Mouse (Mus musculus): ENCODE measurements around the gene Hsdl2. TPM values are rescaled to one million over a fixed set of nuclear protein-coding genes. Genes with fewer than 3 reads are reported as not detected.

The Hsdl2 gene
- total RNA-seq, 2 experiments from 2014 or later = 220 to 227 TPM

DNA sequence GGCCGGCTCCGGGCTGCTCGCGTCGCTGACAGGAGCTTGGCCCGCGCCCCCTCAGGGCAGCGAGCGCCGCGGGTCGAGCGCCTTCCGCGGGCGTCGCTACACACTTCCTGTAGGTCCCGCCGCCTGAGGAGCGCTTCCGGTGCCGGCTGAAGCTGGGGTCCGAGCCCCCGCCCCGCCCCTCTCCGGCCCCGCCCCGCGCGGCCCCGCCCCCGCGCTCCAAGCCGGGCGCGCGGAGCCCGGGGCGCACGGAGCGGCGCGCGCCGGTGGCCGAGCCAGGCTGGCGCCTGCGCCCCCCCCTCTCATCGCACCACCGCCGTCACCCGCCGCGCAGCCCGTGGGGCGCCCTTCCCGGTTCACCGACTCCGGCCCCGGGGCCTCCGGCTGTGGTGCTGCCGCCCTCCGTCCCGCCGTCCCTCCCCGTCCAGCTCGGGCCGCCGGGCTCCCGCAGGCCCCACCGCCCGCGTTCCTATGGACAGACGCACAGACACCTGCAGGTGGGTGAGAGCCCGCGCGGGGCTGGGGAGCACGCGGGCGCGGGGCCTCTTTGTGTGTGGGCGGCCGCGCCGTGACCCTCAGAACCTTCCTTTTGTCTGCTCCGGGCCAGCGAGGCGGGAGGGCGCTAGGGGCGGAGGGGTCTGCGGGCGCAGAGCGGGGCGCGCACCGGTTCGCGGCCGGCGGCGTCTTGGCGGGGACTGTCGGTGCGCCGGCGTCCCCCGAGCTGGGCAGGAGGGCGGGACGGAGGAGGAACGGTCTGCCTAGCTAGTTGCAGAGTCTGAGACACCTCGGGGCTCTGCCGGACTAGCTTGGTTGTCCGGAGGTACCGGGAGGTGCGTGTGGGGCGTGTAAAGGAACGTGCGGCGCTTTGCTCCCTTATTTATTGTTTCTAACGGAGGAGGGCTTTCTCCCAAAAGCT is 44.9 kb downstream of the Hsdl2 start, which contains the start of gene E130308A19Rik:
E130308A19Rik (plus strand) TSS at position 214 of the 913 bp plus-strand sequence.
- peak; percentile 81 for DNase-seq

DNA sequence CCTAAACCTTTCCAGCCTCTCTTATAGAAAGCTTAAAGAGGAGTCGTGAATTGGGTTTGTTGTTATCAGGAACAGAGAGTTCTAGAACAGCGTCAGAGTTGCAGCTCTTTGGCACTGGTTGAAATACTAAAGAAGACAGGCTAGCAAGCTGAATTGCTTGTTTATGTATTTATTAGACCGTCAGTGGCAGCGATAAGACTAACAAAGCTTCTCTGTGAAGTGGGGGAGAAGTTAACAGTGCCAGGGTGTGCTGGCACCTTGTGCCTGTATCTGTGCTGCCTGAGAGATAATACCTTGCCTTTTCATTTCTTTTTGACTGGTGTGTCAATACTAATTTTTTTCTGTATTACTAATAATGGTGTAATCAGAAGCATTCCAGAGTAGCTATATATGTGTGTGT is 46.9 kb downstream of the Hsdl2 start:
- DNase-seq = no peak

DNA sequence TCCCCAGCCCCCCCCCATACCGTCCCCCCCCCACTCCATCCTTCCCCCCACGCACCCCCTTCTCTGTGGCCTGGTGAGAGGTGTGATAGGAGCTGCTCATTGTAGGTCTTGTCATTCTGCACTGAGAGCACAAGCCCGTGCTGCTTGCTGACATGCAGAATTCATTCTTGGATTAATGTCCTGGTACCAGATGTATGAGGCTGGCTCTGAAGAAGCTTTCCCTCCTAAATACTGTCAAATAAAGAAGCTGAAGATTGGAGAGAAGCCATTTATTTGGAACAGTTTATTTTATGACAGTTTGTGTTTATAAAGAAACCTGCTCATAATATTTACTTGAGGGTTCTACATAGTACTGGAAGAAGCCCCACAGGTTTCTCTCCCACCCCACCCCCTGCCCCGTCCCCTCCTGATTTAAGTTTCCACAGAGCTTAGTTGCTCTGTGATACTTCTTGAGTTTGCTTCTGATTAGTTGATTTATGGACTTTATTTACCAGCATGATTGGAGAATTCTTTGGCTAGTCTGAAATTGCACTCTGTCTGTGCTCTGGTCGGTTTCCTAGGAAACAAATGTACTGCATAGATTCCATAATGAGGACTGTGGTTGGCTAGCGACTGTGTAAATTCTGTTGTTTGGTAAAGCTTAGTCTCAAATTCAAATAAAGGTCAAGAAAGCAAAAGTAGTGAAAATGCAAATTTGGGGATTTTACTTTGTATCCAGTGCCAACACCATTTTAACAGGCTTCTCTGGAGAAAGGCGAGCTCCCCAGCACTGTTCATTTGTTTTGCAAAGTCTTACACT is 47.9 kb downstream of the Hsdl2 start:
- no peak for DNase-seq

DNA sequence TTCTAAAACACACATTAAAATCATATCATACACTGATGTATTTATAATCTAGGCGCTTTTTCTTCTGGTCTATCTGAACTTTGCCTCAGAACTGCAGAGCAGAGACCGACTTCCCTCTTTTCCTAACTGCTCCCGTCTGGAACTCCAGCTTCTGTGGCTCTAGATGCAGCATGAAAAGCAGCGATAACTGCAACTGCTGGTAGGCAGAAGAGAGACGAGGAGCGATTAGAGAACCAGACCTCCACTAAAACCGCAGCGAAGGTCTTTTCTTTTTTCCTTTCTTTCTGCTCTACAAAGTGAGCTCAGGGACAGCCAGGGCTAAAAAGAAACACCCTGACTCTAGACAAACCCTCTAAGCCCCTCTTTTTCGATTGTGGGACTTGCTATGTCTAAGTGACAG is 48.8 kb downstream of the Hsdl2 start:
- no peak for DNase-seq

DNA sequence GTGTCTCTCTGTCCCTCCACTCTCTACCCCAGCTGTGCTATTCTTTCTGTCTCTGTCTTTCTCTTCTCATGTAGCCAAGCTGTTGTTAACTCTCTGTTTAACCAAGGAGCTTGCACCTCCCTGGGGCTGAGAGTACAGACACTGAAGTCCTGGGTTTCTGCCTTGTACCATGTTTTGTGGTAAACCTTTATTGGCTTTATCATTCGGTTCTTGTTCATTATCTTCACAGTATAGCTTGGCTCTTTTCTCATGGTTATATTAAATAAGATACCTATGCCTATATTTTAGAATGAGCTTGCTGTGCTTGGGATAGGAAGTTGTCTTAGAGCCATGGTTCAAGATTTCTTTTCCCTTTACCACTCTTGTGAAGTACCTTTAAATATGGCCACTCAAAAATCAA is 53.2 kb downstream of the Hsdl2 start:
- no peak for DNase-seq

DNA sequence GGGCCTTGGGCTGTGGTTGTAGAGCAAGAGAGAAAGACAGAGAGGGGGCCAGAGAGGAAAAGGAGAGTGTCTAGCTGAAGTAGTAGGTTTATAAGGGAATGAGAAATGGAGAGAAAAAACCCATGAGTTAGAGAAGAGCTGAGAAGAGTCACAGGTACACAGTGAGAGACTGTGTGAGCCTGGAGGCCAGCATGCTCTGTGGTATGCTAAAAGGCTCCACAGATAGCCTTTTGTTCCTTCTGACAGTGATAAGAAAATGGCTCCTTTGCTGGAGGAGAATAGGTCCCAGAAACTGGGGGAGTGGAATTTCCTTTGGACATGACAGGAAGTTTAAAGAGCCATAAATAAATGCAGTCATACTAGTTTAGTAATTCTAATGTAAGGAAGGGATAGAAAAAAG is 57.8 kb downstream of the Hsdl2 start:
- no peak for DNase-seq

DNA sequence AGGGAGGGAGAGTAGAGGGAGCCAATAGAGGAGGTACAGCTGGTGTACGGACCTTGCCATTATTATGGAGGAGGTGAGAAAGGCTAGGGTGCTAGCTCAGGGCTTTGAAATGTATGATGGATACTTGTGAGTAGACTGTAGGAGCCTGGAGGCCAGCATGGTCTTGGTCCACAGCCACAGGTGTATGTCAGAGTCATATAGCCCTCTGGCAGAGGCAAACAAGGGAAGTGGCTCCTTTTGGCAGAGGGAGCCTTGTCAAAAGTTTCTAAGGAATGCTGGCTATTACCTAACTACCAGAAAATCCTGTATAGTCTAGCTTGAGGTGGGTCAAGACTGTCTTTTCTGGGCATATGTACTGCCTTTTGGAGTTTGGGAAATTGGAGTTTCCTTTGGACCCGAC is 59.4 kb downstream of the Hsdl2 start:
- no peak for DNase-seq

DNA sequence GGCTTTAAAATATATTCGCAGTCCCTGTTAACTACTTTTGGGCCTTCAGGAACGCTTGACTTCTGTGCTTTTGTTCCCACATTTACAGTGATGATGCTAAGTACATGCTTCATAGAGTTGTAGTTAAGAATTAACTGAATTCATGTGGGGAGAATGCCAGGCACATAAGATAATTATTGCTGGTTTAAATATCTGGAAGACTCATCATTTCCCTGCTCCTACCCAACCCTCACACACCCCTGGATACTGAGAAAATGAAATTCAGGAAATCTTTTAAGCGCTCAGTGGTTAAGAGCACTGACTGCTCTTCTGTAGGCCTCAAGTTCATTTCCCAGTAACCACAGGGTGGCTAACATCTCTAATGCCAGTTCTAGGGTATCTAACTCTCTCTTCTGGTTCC is 60.7 kb downstream of the Hsdl2 start:
- DNase-seq = no peak

DNA sequence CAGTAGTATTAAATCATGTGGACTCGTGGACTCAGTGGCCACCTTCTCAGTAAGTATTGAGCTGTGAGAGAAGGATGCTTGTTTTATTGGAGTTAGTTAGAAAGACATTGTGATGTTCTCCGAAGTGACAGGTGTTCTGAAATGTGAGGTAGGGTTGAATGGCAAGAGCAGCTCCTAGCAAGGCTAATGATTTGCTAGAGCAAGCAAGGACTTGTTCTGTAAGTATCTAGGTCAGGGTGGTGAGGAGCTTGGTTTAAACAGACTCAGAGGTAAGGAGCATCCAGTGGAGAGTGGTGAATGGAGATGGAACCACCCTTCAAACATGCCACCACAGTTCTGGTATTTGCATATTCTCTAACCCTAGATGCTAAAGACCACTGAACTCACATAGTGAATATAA is 61.3 kb downstream of the Hsdl2 start:
- DNase-seq = no peak

DNA sequence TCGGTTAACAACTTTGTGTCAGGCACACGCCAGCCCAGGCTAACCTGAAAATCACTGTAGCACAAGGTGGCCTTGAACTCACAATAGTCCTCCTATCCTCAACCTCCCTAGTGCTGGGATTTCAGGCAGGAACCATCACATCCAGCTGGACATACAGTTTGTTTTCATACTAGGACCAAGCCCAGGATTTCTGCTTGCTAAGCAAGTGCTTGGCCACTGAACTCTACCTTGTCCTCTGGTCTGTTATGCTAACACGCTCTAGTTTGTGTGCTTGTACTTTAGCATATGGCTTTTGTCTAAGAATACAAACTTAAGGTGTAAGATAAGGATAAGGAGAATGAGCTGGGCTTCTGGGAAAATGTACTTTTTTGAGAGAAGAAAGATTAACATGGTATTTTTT is 63.1 kb downstream of the Hsdl2 start:
- DNase-seq = no peak

DNA sequence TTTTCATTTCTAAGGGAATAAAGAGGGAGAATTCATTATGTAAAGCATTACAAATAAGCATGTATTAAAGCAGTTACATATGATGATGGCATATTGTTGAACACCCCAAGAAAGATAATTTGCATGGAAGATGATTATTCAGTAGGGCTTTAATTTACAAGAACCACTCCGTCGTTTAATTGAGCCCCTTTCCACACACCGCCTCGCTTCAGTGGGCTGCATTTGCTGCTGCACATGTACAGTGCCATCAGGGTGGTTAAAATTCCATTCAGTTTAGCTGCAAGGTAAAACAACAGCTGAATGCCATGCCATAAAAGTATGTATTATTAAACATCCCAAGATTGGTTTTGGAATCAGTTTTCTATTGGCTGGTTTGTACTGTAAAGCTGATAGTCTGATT is 63.6 kb downstream of the Hsdl2 start:
- DNase-seq = no peak

DNA sequence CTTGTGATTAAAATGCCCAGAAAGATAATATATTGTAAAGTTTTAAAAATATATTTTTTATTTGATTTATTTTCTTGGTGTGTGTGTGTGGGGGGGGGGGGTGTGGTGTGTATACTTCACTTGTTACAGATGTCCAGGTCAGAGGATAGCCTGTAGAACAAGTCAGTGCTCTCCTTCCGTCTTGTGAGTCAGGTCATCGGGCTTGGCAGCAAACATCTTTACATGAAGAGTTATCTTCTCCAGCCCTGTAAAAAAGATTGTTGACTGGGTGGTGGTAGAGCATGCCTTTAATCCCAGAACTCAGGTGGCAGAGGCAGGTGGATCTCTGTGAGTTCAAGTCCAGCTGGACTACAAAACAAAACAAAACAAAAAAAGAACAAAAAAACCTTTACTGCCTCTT is 64.2 kb downstream of the Hsdl2 start:
- no peak for DNase-seq

DNA sequence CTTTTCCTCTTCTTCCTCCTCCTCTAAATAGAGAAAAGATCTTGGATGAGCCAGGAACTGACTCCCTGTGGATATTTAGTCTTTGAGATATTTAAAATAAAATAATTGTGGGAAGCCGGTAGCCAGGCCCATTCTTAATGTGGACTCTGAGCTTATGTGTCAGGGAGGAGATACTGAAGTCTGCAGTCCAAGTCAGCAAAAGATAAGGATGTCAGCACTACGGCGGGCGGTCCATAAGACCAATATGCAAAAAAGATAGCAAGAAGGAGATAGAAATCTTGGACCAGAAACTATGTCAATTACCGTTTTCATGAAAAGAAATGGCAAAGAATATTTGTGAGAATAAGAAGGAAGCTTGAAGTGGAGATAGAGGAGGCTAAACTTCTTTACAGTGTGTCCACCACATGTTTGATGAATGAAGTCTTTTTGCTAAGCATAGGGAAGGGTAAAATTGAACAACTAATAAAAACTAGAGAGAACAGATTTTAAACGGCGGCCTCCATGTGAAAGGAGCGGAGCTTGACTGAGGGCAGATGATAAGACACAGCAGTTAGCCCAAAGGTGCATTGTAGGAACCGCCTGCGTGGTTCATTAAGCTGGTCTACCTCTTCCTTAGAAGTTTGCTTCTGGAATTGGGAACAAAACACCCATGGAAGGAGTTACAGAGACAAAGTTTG is 64.8 kb downstream of the Hsdl2 start:
- DNase-seq = no peak

DNA sequence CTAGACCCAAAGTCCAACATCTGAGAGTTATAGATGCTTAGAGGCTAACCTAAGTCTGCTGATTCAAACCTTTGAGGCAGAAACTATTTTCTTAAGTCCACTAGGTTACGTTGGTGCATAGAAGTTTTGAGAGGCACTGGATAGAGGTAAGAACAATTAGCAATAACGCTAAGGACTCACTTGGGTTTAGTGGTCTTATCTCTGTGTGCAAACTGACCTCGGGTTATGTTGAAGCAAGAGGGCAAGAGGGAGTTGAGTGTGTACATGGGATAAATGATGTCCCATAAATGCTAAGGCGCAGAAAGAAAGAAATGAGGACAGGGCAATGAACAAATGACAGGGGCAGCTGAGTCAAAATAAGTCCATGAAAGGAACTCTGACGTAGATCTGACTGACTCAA is 67.8 kb downstream of the Hsdl2 start:
- no peak for DNase-seq

DNA sequence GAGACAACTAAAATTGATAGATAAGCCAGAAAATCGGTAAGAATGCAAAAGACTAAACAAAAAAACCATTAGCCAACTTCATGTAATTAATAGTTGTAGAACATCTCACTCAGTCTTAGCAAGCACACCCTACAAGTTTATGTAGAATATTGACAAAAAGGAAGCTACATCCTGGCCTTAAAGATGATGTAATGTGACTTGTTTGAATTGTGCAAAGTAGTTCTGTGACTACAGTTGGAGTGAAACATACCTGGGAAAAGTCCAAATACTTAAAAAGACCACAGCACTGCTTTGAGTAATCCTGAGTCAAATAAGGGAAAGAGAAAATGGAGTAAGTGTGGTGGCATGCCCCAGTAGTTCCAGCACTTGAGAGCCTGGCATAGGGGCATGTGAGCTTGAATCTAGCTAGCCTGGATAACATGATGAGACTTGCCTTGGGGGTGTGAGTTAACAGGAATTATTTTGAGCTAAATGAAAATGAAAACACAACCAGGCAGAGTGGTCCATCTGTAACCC is 70.9 kb downstream of the Hsdl2 start:
- no peak for DNase-seq

DNA sequence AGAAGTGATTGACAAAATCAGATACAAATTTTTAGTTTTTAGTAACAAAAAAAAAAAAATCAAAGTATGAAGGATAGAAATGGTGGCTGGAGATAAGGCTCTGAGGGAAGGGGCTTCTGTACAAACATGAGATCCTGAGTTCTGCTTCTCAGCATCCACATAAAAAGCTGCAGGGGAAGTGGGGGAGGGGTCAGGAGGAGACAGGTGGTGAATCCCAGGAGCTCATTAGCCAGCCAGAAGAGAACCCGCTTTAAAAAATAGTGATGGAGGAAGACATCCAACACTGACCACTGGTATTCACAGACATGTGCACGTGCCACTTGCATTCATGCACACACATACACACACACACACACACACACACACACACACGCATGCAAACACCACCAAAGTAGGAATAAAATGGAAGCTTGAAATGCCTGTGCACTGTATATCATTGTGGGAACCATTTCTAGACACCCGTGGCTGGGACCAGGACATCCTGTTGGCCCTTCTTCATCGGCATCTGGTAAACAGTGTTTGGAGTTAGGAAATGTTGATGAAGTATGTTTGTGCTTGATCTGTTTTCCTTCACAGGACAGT is 74.8 kb downstream of the Hsdl2 start:
- DNase-seq = no peak

DNA sequence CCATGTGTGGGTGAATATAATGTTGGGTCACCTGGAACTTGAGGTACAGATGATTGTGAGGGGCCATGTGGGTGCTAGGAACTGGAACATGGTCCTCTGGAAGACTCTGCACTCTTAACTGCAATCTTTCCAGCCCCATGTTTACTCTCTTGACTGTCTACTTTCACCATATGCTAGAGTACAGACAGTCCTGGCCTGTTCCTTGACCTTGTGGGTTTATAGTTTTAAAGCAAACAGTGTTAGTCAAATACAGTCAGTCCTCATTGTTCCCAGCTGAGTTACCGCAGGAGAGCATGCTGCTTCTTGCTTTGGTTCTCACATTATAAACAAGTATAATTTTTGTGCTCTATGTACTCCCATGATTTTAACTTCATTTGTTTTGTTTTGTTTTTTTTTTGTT is 80.8 kb downstream of the Hsdl2 start:
- DNase-seq = no peak

DNA sequence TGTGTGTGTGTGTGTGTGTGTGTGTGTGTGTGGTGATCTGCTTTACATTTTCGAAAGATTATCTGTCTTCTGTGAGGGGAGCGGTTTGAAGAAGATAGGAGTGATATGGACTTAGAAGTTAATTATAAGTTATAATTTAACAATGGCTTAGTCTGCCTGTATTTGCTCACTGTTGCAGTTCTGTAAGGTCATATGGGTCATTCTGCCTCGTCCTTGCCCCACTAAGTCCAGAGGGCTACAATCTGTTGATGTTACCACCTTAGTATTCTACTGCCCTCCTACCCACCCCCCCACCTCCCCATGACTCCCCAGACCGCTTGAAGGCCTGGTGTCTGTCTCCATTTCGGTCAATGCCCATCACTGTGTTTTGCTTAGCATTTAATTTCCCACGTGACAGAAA is 82.1 kb downstream of the Hsdl2 start:
- DNase-seq = no peak

DNA sequence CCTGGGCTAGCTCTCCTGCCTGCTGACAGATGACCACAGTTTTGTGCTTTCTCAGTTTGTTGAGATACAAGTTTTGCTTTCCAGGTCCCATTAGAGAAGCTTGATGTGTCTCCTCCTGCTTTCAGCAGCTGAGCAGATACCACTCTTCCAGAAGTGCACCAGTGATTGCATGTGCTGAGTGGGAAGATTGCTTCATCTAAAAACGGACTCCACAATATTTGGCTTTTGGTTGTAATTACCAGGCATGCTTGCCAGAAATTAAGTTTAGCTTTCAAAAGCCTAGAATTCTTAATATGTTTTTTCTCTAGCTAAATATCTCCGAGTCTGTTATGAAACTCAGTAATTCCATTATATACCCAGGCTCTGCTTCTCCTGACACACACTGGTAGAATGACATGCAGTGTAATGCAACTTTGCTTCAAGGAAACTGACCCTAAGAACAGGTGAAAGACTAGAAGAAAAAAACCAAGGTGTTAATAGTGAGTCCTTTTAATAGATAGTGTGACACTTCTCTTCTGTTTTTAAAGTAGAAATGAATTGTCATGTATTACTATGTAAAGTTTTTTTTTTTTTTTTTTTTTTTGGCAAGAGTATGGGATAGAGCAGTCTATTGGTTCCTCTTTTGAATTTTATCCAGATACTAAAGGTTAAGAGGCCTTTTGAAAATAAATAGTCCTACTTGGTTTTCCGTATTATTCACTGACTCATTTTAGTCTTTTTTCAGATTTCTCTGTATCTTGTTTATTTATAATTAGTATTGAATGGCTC is 85.4 kb downstream of the Hsdl2 start:
- DNase-seq = no peak

DNA sequence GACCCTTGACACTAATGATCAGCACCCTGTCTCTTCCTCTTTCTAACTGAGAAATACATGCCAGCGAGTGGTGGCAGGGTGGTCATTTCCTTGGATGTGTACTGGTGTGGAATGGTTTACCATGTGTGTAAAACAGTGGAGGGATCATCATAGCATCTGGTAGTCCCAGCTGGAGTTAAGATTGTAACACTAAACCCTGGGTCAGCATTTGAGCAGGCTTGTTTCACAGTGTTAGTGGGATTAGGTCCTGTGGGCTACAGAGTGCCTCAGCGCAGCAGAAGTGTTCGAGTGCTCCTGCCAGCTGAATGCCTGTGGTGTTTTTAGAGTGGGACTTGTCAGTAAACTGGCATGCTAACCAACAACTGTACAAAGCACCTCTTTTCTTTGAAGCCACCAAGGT is 86.7 kb downstream of the Hsdl2 start:
- DNase-seq = no peak
